Mouse (Mus musculus) liver, embryonic 11.5 days (tissue): ENCODE measurements around the gene Cgref1. TPM values are rescaled to one million over a fixed set of nuclear protein-coding genes. Genes with fewer than 3 reads are reported as not detected.

Experiments used
- ATAC-seq: fragments of 200-750 bp; cut with Nextera tagmentation; replicated peaks from 2 replicates; pipeline ENCODE4 v1.8.0; 2017; ENCODE audit warnings: moderate number of reproducible peaks, mild to moderate bottlenecking, moderate TSS enrichment, moderate library complexity; ENCODE audit not compliant: low FRiP score
- DNase-seq: peaks from one replicate; pipeline ENCODE4 v3.0.0-alpha.2; 2017; ENCODE audit warnings: low spot score
- H3K27ac ChIP-seq: fragments of 300-500 bp; sonication (generic); 2 replicates; pipeline ENCODE4 v1.5.1; 2014; ENCODE audit warnings: mild to moderate bottlenecking, low read depth, low read length, control low read depth
- H3K27me3 ChIP-seq: fragments of 300-500 bp; sonication (generic); replicated peaks from 2 replicates; pipeline ENCODE4 v1.6.1; 2014; ENCODE audit warnings: low read length, mixed read lengths; ENCODE audit not compliant: control insufficient read depth, insufficient read depth
- H3K36me3 ChIP-seq: fragments of 300-500 bp; sonication (generic); 2 replicates; pipeline ENCODE4 v1.6.1; 2014; ENCODE audit warnings: mild to moderate bottlenecking, low read length, moderate library complexity, mixed read lengths; ENCODE audit not compliant: control insufficient read depth, insufficient read depth
- H3K4me1 ChIP-seq: fragments of 300-500 bp; sonication (generic); replicated peaks from 2 replicates; pipeline ENCODE4 v1.6.1; 2014; ENCODE audit warnings: low read length, mixed read lengths; ENCODE audit not compliant: control insufficient read depth, insufficient read depth
- H3K4me2 ChIP-seq: fragments of 300-500 bp; sonication (generic); 2 replicates; pipeline ENCODE4 v1.6.1; 2014; ENCODE audit warnings: mild to moderate bottlenecking, control low read depth, moderate library complexity
- H3K4me3 ChIP-seq: fragments of 300-500 bp; sonication (generic); 2 replicates; pipeline ENCODE4 v1.5.1; 2014; ENCODE audit warnings: low read depth, low read length, control low read depth
- H3K9ac ChIP-seq: fragments of 300-500 bp; sonication (generic); 2 replicates; pipeline ENCODE4 v1.6.1; 2014; ENCODE audit warnings: low read depth, low read length, control low read depth
- H3K9me3 ChIP-seq: fragments of 300-500 bp; sonication (generic); 2 replicates; pipeline ENCODE4 v1.6.1; 2016; ENCODE audit warnings: low read length, inconsistent platforms, mixed read lengths; ENCODE audit not compliant: control insufficient read depth
- WGBS: fragments of 180-500 bp; shearing (Covaris S2); extraction: QIAGEN DNeasy Blood & Tissue Kit; methylation state at CpG from one replicate; pipeline ENCODE4 v1.1.7; 2014; 5-methylcytosine and 5-hydroxymethylcytosine counted together
- polyA plus RNA-seq: library from polyadenylated mRNA; unstranded; fragments of >200 nt; fragmentation: Nextera tagmentation; extraction: Ambion mirVana; gene quantifications from 2 replicates; pipeline ENCODE4 v1.2.1, GENCODE M21; 2014

The Cgref1 gene
- polyA plus RNA-seq, 1 experiment from 2014 or later, result 8.2 TPM

DNA sequence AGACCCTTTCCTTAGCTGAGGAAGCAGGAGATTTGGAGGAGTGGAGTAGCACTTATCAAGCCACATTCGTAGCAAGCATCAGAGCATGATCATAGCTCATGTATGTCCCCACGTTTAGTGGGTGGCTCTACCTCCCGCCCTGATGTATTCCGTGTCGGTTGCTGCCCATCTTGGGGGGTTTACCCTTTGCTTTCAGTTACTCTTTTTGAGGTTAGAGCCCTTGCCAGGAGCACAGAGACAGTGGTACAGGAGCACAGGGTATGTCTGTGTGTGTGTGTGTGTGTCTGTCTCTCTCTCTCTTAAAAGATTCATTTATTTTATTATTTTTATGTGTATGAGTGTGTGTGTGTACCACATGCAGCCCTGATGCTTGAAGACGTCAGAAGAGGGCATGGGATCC is 22.3 kb downstream of the Cgref1 start:
- Histone ChIP-seq H3K27me3 (no peaks in the 10 kb centered on the region), H3K36me3 (peaks cover 16% of the 10 kb centered on the region), H3K9me3 (no peaks in the 10 kb centered on the region), H3K4me2 (peak overlapping the region; percentile 98), H3K4me3 (no peak overlapping the region; the same call in 1 of the 2 replicates), H3K9ac (no peak overlapping the region; the same call in 1 of the 2 replicates), H3K27ac (no peak overlapping the region), H3K4me1 (peaks cover 18% of the 10 kb centered on the region)
- no peak for DNase-seq
- ATAC-seq, result no peak
- WGBS, result 59% methylated on average over 6 of the region's 6 CpGs

- no peak for DNase-seq
- ATAC-seq, result no peak
- Histone ChIP-seq H3K9ac (peak overlapping the region; percentile 61), H3K27ac (no peak overlapping the region; the same call in 1 of the 2 replicates), H3K36me3 (peaks cover 19% of the 10 kb centered on the region), H3K9me3 (no peaks in the 10 kb centered on the region), H3K4me2 (peak overlapping the region; percentile 98), H3K4me1 (peaks cover 18% of the 10 kb centered on the region), H3K27me3 (no peaks in the 10 kb centered on the region), H3K4me3 (peak overlapping the region; percentile 51)
- WGBS, result 46% methylated on average over 10 of the region's 10 CpGs
Observed at GRCm38 (mm10) chr5:30922581-30923041, 22.8 kb downstream of the Cgref1 start.

DNA sequence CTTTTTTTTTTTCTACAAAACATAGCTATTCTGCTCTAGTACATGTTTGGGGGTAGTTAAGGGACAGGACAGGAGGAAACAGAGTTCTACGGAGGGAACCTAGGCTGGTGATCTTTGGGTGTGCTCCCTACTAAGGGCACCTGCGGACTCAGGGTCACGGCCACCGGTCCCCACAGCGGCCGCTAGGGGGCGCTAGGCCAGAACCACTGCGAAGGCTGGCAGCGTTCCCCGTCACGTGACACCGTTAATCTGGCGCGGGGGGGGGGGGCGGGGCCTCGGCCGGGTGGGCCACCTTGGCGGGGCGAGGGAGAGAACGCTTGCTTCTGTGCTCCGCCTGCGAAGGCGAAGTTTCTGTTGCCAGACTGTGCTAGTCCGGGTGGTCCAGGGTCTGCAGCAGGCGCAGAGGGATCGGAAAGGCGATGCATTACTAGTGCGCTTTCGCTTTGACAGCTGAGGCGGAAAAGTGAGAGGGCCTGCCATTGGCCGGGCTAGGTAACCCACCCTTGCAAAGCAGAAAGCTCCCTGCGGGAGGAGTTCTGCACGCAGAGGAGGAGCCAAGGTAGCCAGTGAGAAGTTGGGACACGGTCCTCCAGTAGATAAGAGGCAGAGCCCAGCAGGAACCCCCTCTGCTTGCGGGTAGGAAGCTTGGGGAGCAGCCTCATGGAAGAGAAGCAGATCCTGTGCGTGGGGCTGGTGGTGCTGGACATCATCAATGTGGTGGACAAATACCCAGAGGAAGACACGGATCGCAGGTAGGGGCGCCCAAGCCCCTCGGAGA is 23.9 kb downstream of the Cgref1 start, which contains the start of gene Khk:
Gene Khk, plus strand, starts transcription at position 176 of the 778 bp plus-strand sequence.
- peak within 1 kb of the TSS; percentile 98 for H3K4me2 ChIP-seq
- ATAC-seq, result peak; percentile 93
- H3K4me3 ChIP-seq, result peak within 1 kb of the TSS; percentile 51
- H3K9ac ChIP-seq, result peak within 1 kb of the TSS; percentile 61
- DNase-seq, result peak; percentile 94
- peaks cover 26% of the 10 kb centered on the region for H3K4me1 ChIP-seq
- peak within 1 kb of the TSS; percentile 61 for H3K27ac ChIP-seq
- H3K9me3 ChIP-seq, result no peaks in the 10 kb centered on the region
- 1% methylated on average over 39 of the region's 40 CpGs for WGBS
- no peaks in the 10 kb centered on the region for H3K27me3 ChIP-seq
- H3K36me3 ChIP-seq, result peaks cover 26% of the 10 kb centered on the region

DNA sequence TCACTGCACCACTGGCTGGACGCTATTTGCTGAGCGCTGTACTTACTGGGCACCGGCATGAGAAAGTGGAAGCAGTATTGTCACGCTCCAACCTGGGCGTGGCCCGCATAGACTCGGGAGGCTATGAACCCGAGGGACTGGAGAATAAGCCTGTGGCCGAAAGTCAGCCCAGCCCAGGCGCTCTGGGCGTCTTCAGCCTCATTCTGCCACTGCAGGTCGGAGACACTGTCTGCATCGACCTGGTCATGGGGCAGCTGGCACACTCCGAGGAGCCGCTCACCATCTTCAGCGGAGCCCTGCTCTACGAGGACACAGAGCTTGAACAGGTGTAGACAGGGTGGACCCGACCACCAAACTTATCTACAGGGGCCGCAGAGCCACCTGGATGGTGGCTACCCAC is 24.8 kb downstream of the Cgref1 start:
- H3K9ac ChIP-seq, result peak overlapping the region; percentile 38
- no peak for ATAC-seq
- WGBS, result 60% methylated on average over 19 of the region's 19 CpGs

DNA sequence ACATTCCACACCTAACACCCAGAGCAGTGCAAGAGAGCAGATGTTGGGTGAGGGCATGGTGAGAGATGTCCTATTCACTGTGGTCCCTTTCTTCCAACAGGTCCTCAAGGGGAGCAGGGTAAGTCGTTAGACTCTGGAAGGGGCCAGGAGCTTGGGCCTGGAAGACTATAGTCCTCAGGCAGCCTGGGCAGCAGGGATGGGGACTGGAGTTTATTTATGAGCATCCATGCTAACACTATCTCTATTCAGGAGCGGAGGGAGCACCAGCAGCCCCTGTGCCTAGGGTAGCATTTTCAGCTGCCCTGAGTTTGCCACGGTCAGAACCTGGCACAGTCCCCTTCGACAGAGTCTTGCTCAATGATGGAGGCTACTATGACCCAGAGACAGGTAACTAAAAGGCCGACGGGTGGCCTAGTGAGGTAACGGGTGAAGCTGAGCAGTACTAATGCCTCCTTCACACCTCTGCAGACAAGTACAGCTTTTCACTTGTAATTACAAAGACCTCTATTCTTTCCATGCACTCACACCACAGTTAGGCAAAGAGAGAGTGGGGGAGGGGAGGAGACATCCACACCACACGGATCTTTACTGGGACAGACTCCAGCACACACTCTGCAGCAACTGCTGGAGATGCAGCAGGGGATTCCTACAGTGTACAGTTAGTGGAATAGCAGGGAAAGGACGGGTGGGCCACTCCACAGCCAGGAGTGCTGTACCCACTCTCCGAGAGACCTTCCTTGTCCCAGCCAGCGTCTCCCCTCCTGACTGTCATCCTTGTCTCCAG is 25.4 kb downstream of the Cgref1 start:
- H3K9me3 ChIP-seq, result no peaks in the 10 kb centered on the region
- H3K4me2 ChIP-seq, result peak overlapping the region; percentile 98; the same call in 1 of the 2 replicates
- H3K36me3 ChIP-seq, result peaks cover 26% of the 10 kb centered on the region
- no peak overlapping the region for H3K9ac ChIP-seq
- no peak for DNase-seq
- H3K27me3 ChIP-seq, result no peaks in the 10 kb centered on the region
- ATAC-seq, result no peak
- no peak overlapping the region for H3K4me3 ChIP-seq
- 79% methylated on average over 11 of the region's 11 CpGs for WGBS
- H3K27ac ChIP-seq, result no peak overlapping the region
- peaks cover 38% of the 10 kb centered on the region for H3K4me1 ChIP-seq

More for the DNA sequence above, 24.8 kb downstream of the Cgref1 start:
- H3K4me1 ChIP-seq, result peaks cover 32% of the 10 kb centered on the region
- peak overlapping the region; percentile 51 for H3K4me3 ChIP-seq
- H3K4me2 ChIP-seq, result peak overlapping the region; percentile 98
- no peak for DNase-seq
- peak overlapping the region; percentile 61 for H3K27ac ChIP-seq
- peaks cover 26% of the 10 kb centered on the region for H3K36me3 ChIP-seq
- H3K9me3 ChIP-seq, result no peaks in the 10 kb centered on the region
- H3K27me3 ChIP-seq, result no peaks in the 10 kb centered on the region

DNA sequence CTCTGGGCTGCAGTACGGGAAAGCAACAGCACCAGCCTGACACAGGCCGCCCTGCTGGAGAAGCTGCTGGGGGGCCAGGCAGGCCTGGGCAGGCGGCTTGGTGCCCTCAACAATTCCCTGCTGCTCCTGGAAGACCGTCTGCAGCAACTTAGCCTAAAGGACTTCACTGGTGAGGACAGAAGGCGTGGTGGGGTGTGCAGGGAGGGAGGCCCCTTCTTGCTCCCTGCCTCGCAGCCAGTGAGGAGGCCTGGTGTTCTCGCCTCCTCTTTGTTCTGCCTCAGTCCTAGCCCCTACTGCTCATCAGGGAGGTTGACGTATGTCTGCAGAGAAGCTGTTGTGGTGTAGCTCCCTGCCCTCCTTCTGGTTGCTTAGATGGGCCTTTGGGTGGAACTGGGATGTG is 26.7 kb downstream of the Cgref1 start:
- no peak for DNase-seq
- ATAC-seq, result no peak
- H3K9me3 ChIP-seq, result no peaks in the 10 kb centered on the region
- H3K4me3 ChIP-seq, result no peak overlapping the region
- no peaks in the 10 kb centered on the region for H3K27me3 ChIP-seq
- 90% methylated on average over 8 of the region's 8 CpGs for WGBS
- no peak overlapping the region for H3K4me2 ChIP-seq
- H3K27ac ChIP-seq, result no peak overlapping the region
- peaks cover 26% of the 10 kb centered on the region for H3K36me3 ChIP-seq
- no peak overlapping the region for H3K9ac ChIP-seq
- H3K4me1 ChIP-seq, result peaks cover 51% of the 10 kb centered on the region

- H3K27ac ChIP-seq, result no peak overlapping the region; the same call in 1 of the 2 replicates
- H3K36me3 ChIP-seq, result peaks cover 26% of the 10 kb centered on the region
- H3K9me3 ChIP-seq, result no peaks in the 10 kb centered on the region
- H3K4me2 ChIP-seq, result no peak overlapping the region
- no peak overlapping the region for H3K4me3 ChIP-seq
- 91% methylated on average over 31 of the region's 31 CpGs for WGBS
- ATAC-seq (no peak), DNase-seq (no peak)
- peaks cover 56% of the 10 kb centered on the region for H3K4me1 ChIP-seq
- H3K9ac ChIP-seq, result peak overlapping the region; percentile 34; the same call in 1 of the 2 replicates
- H3K27me3 ChIP-seq, result no peaks in the 10 kb centered on the region
Observed at GRCm38 (mm10) chr5:30917891-30918670, 27.3 kb downstream of the Cgref1 start.

- peaks cover 57% of the 10 kb centered on the region for H3K4me1 ChIP-seq
- peaks cover 26% of the 10 kb centered on the region for H3K36me3 ChIP-seq
- H3K27me3 ChIP-seq, result no peaks in the 10 kb centered on the region
- DNase-seq, result no peak
- no peak overlapping the region; the same call in 1 of the 2 replicates for H3K27ac ChIP-seq
- no peak for ATAC-seq
- H3K4me3 ChIP-seq, result peak overlapping the region; percentile 4; the same call in 1 of the 2 replicates
- no peaks in the 10 kb centered on the region for H3K9me3 ChIP-seq
- peak overlapping the region; percentile 25; the same call in 1 of the 2 replicates for H3K9ac ChIP-seq
- H3K4me2 ChIP-seq, result no peak overlapping the region; the same call in 1 of the 2 replicates
- whole genome bisulfite sequencing, result 88% methylated on average over 11 of the region's 11 CpGs
Observed at GRCm38 (mm10) chr5:30917348-30917747, 28.0 kb downstream of the Cgref1 start.
